Mouse (Mus musculus): ENCODE data around the gene Egfl7. TPM values are rescaled to one million over a fixed set of nuclear protein-coding genes. Genes with fewer than 3 reads are reported as not detected.

Gene Egfl7
- total RNA-seq, 2 experiments from 2014 or later, result 19.6 to 34.7 TPM

GRCm38 (mm10) chr2:26611054-26611453 lies 31.2 kb downstream of the Egfl7 start:
- no peak for DNase-seq (ENCODE audit: low spot score)

- no peak for DNase-seq (ENCODE audit: low spot score)
These were observed 32.1 kb downstream of the Egfl7 start for GRCm38 (mm10) chr2:26611896-26612295.

- DNase-seq (ENCODE audit: low spot score), result no peak
These were observed 35.1 kb downstream of the Egfl7 start for GRCm38 (mm10) chr2:26614903-26615302.

- DNase-seq (ENCODE audit: low spot score), result no peak
These were observed 35.8 kb downstream of the Egfl7 start for GRCm38 (mm10) chr2:26615459-26616124.

GRCm38 (mm10) chr2:26617331-26617730 lies 37.5 kb downstream of the Egfl7 start:
- DNase-seq (ENCODE audit: low spot score), result no peak

- DNase-seq (ENCODE audit: low spot score), result no peak
These were observed 38.1 kb downstream of the Egfl7 start for GRCm38 (mm10) chr2:26617928-26618327.

GRCm38 (mm10) chr2:26621246-26621645 lies 41.4 kb downstream of the Egfl7 start:
- no peak for DNase-seq (ENCODE audit: low spot score)

- DNase-seq (ENCODE audit: low spot score), result no peak
These were observed 43.2 kb downstream of the Egfl7 start for GRCm38 (mm10) chr2:26622984-26623383.

- no peak for DNase-seq (ENCODE audit: low spot score)
These were observed 45.6 kb downstream of the Egfl7 start for GRCm38 (mm10) chr2:26625419-26625818.

GRCm38 (mm10) chr2:26626081-26626480 lies 46.3 kb downstream of the Egfl7 start:
- DNase-seq (ENCODE audit: low spot score), result no peak

GRCm38 (mm10) chr2:26627921-26628739 lies 48.3 kb downstream of the Egfl7 start, which contains the start of gene Fam69b:
Fam69b (plus strand) TSS chr2:26628457.
- DNase-seq (ENCODE audit: low spot score), result peak; percentile 39

- DNase-seq (ENCODE audit: low spot score), result no peak
These were observed 49.1 kb downstream of the Egfl7 start for GRCm38 (mm10) chr2:26628792-26629437.

- DNase-seq (ENCODE audit: low spot score), result no peak
These were observed 53.0 kb downstream of the Egfl7 start for GRCm38 (mm10) chr2:26632541-26633395.

- no peak for DNase-seq (ENCODE audit: low spot score)
These were observed 54.2 kb downstream of the Egfl7 start for GRCm38 (mm10) chr2:26633953-26634530.

- no peak for DNase-seq (ENCODE audit: low spot score)
These were observed 55.0 kb downstream of the Egfl7 start for GRCm38 (mm10) chr2:26634629-26635488.

- DNase-seq (ENCODE audit: low spot score), result no peak
These were observed 55.9 kb downstream of the Egfl7 start for GRCm38 (mm10) chr2:26635489-26636324.

GRCm38 (mm10) chr2:26636325-26636635 lies 56.5 kb downstream of the Egfl7 start:
- no peak for DNase-seq (ENCODE audit: low spot score)

GRCm38 (mm10) chr2:26637316-26637932 lies 57.6 kb downstream of the Egfl7 start:
- no peak for DNase-seq (ENCODE audit: low spot score)

GRCm38 (mm10) chr2:26638039-26638438 lies 58.2 kb downstream of the Egfl7 start:
- no peak for DNase-seq (ENCODE audit: low spot score)
